Mouse (Mus musculus): ENCODE measurements at regions not wholly inside any gene's neighbourhood (a gene's known extent, or its start where the extent isn't known, plus 50 kb on each side); places are given as distances from the start of the nearest gene placed in this dataset.
A peak's percentile ranks its signal among the peaks of the same experiment; 100 is the strongest.

- no peak for DNase-seq (ENCODE audit: low spot score in 2 of 2)
These were observed 229.1 kb upstream of the Satb1 start for GRCm38 (mm10) chr17:52062096-52062665.

DNA sequence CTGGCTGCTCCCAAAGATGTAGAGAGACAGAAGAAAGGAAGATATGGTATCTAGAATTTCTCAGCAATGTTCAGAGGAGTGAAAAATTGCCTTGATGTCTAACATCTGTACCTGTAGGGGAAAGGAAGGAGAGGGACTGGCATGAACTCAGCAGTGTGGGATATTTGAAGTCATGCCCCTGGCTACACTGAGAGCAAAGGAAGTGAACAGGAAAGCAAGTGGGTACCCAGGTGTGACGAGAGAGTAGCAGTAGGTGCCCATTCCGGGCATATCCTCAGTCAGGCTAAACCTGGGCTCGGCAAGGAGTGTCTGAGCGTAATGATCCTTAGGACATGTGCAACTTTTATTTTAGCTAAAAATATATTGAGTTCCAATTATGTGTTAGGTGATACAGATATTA is 203.4 kb upstream of the Satb1 start:
- DNase-seq (ENCODE audit: low spot score in 2 of 2) = no peak

DNA sequence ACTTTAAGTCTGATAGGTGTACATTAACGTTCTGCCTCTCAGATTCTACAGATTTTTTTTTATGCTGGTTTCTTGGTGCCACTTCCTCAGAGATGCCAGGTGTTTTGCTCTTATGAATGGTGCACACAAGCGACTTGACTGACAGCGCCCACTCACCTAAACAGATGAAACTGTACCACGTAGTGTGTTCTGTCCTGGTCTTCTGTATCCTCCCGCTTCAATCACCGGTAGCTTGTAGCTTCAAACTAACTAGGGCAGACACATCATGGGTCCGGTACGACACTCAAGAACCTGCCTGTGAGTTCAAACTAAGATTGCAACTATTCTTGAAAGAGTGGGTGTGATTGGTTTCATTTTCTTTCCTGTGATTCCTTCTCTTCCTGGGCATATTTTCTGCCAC is 198.0 kb upstream of the Satb1 start:
- no peak for DNase-seq (ENCODE audit: low spot score in 2 of 2)

GRCm38 (mm10) chr17:51986920-51987319 is 153.8 kb upstream of the Satb1 start:
- DNase-seq (ENCODE audit: low spot score in 2 of 2) = no peak

- no peak for DNase-seq (ENCODE audit: low spot score in 2 of 2)
These were observed 153.1 kb upstream of the Satb1 start for GRCm38 (mm10) chr17:51986212-51986611.

DNA sequence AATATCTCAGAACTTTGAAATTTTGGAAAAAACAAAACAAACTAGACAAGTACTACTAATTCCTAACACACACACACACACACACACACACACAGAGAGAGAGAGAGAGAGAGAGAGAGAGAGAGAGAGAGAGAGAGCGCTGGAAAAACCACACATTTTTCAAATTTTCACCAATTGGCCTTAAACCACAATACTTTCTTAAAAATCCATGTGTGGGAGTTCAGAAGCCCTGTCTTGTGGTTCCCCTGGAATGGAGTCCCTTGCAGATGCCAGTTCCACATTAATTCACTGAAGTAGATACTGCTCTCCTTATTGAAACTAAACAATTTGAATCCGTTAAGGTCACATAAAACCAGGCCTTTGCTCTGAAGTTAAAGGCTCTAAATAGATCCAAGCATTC is 146.0 kb upstream of the Satb1 start:
- no peak for DNase-seq (ENCODE audit: low spot score in 2 of 2)

- no peak for DNase-seq (ENCODE audit: low spot score in 2 of 2)
These were observed 138.4 kb upstream of the Satb1 start for GRCm38 (mm10) chr17:51971444-51971843.

- no peak for DNase-seq (ENCODE audit: low spot score in 2 of 2)
These were observed 133.6 kb upstream of the Satb1 start for GRCm38 (mm10) chr17:51966573-51967284.

- DNase-seq (ENCODE audit: low spot score in 2 of 2) = no peak
These were observed 129.5 kb upstream of the Satb1 start for GRCm38 (mm10) chr17:51962529-51963110.

GRCm38 (mm10) chr17:51961337-51961736 is 128.2 kb upstream of the Satb1 start:
- no peak for DNase-seq (ENCODE audit: low spot score in 2 of 2)

GRCm38 (mm10) chr17:51956275-51956674 is 123.2 kb upstream of the Satb1 start:
- DNase-seq (ENCODE audit: low spot score in 2 of 2) = no peak

GRCm38 (mm10) chr17:51937707-51938106 is 104.6 kb upstream of the Satb1 start:
- DNase-seq (ENCODE audit: low spot score in 2 of 2) = no peak

DNA sequence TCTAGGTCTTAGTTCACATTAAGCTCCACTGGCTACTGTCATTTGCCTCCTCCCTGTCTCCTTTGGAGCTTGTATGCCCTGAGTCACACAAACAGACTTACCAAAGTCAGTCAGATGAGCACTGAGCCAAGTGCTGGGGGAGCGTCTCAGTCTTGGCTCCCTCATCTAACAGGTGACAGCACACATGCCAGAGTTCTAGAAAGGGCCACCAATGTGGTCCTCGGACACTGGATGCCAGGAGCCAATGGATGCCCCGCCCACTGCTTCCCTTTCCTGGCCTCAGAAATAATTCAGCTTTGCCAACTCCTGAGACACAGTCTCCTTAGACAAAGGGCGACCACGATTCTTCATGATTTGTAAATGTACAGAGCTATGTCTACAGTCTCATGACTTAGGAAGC is 103.0 kb upstream of the Satb1 start:
- peak in 1 of 2 experiments; percentile 3 for DNase-seq (ENCODE audit: low spot score in 2 of 2)

GRCm38 (mm10) chr17:51926392-51926791 is 93.3 kb upstream of the Satb1 start:
- no peak for DNase-seq (ENCODE audit: low spot score in 2 of 2)

- DNase-seq (ENCODE audit: low spot score in 2 of 2) = no peak
These were observed 73.9 kb upstream of the Satb1 start for GRCm38 (mm10) chr17:51907031-51907430.

DNA sequence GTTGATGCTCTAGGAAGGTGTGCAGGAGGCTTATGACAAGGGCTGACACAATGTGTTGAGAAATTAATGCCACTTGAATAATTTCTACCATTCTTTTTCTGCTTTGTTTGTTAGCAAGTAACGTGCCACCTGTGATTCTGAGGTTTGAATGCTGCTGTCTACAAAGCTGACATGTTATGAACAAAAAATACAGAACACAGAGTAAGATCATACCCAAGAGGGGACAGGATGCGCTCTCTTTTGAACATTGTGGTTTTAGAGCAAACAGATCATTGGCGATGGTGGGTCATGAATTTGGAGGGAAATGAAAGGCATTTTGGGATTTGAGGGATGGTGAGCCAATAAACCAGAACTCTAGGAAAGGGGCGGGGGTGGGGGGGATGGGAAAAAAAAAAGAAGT is 73.3 kb upstream of the Satb1 start:
- DNase-seq (ENCODE audit: low spot score in 2 of 2) = no peak

GRCm38 (mm10) chr17:51903885-51904284 is 70.8 kb upstream of the Satb1 start:
- DNase-seq (ENCODE audit: low spot score in 2 of 2) = no peak

DNA sequence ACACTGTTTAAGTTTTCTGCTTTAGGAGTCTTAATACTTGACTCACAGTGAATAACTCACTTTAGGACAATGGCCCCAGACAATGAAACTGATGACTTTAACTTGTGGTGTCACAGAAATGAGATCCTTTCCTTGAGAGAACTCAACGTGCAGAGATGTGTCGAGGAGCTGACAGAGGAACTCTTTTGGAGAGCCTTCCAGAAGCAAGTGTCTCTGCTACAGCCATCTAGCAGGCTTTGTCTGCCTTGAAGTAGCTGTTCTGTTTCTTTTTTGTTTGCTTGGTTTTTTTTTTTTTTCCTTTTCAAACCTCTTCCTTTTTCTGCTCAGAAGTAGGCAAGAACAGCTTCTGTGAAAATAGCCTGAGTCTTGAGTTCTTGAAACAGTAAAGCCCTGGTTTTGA is 66.3 kb upstream of the Satb1 start:
- DNase-seq (ENCODE audit: low spot score in 2 of 2) = no peak

DNA sequence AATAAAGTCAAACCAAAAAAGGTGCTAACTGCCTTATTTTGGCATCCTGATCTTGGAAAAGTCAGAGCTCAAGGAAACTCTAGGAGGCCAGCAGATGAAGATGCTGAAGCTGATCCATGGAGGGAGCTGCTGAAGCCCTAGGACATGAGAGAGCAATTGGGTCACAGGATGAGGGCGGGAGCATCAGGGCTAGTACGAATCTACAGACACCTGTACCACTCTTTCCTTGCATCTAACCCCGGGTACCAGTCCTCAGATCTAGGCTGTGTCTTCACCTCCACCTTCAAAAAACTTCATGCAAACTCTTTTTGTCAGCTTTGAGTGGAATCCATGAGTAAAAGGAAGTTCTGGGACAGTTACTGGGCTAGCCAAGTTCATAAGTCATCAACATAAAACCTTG is 63.1 kb upstream of the Satb1 start:
- no peak for DNase-seq (ENCODE audit: low spot score in 2 of 2)

- DNase-seq (ENCODE audit: low spot score in 2 of 2) = no peak
These were observed 61.2 kb upstream of the Satb1 start for GRCm38 (mm10) chr17:51894278-51894677.

GRCm38 (mm10) chr17:51892856-51893255 is 59.8 kb upstream of the Satb1 start:
- no peak for DNase-seq (ENCODE audit: low spot score in 2 of 2)

DNA sequence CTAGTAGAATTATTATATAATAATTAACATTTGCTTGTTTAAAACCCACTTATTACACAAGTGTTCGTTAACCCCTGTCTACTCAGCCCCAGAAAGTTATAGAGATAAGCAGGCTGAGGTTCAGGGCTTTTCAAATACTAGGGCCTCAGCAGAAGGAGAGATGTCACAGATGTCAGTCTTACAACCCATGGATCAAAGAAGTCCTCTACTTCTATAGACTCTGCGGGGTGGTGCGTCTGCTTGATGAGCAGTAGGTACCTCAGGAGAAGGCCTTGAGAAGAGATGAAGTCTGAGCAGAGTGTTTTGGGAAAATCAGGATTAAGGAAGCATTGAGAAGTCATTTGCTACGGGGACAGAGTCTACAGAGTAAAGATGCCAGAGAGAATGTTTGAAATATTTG is 59.1 kb upstream of the Satb1 start:
- DNase-seq (ENCODE audit: low spot score in 2 of 2) = no peak

Measured in gastrocnemius, adult 8-10 months (tissue).